Mouse (Mus musculus): ENCODE results near the gene Lca5l. TPM values are rescaled to one million over a fixed set of nuclear protein-coding genes. Genes with fewer than 3 reads are reported as not detected.

Lca5l gene
- polyA plus RNA-seq, 1 experiment from 2014 or later, result 1.6 TPM

DNA sequence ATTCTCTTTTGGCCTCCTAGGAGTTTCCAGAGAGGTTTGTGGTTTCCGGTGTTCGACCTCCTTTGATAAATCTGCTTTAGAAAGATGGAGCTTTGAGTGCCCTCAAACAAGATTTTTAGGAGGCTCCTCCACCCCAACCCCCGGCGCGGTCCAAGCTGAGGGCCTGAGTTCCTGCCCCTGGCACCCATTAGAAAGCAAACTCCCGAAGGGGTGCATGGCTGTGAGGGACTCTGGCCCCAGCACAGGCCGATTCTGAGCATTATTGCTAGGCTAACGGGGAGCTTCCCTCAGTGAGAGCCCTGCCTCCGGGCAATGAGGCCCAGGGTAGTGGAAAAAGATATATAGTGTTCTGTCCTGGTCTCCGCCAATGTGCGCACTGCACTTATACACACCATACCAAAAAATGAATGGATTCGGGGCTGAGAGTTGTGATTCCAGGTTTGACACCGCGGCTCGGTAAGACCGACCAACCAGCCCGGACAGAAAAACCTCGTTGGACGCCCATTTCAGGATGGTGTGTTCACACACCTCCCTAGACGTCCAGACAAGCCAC, 32.2 kb downstream of the Lca5l start:
- H3K4me3 ChIP-seq (replicated peaks; ENCODE audit: low read depth, low read length), result peak overlapping the region; percentile 56; the same call in 1 of the 2 replicates
- ATAC-seq (replicated peaks; ENCODE audit: low FRiP score, low read depth) (no peak), DNase-seq (ENCODE audit: low spot score) (no peak)
- H3K4me1 ChIP-seq (replicated peaks; ENCODE audit: insufficient read depth, low read length), result 0 out of 2 replicates have a peak, but pooled peaks cover 3% of the 10 kb centered on the region
- H3K27ac ChIP-seq, result peak overlapping the region; percentile 77; the same call in 1 of the 2 replicates
- no peaks in the 10 kb centered on the region for H3K27me3 ChIP-seq (ENCODE audit: insufficient read depth, low read length)
- peak overlapping the region; percentile 99 for H3K4me2 ChIP-seq (ENCODE audit: low read length)
- WGBS, result 81% methylated on average over 20 of the region's 20 CpGs
- no peak for TF ChIP-seq CTCF (IDR thresholded peaks at IDR 0.05; ENCODE audit: low read depth)
- peaks cover 5% of the 10 kb centered on the region; the same call in 1 of the 2 replicates for H3K36me3 ChIP-seq (ENCODE audit: insufficient read depth, low read length)
- H3K9me3 ChIP-seq (replicated peaks; ENCODE audit: low read length), result no peaks in the 10 kb centered on the region
- peak overlapping the region; percentile 87 for H3K9ac ChIP-seq (ENCODE audit: low read depth, low read length)

GRCm38 (mm10) chr16:96159091-96159731, 32.9 kb downstream of the Lca5l start:
- Histone ChIP-seq H3K36me3 (ENCODE audit: insufficient read depth, low read length) (peaks cover 5% of the 10 kb centered on the region; the same call in 1 of the 2 replicates), H3K9me3 (replicated peaks; ENCODE audit: low read length) (no peaks in the 10 kb centered on the region), H3K4me1 (replicated peaks; ENCODE audit: insufficient read depth, low read length) (0 out of 2 replicates have a peak, but pooled peaks cover 3% of the 10 kb centered on the region), H3K27me3 (ENCODE audit: insufficient read depth, low read length) (no peaks in the 10 kb centered on the region), H3K4me2 (ENCODE audit: low read length) (peak overlapping the region; percentile 99), H3K9ac (ENCODE audit: low read depth, low read length) (peak overlapping the region; percentile 87), H3K27ac (peak overlapping the region; percentile 77), H3K4me3 (replicated peaks; ENCODE audit: low read depth, low read length) (peak overlapping the region; percentile 56)
- TF ChIP-seq CTCF (IDR thresholded peaks at IDR 0.05; ENCODE audit: low read depth), result peak; percentile 54; the same call in 1 of the 2 replicates
- DNase-seq (ENCODE audit: low spot score) (peak; percentile 82), ATAC-seq (replicated peaks; ENCODE audit: low FRiP score, low read depth) (peak; percentile 88)
- under 1% methylated on average over 67 of the region's 67 CpGs for WGBS

DNA sequence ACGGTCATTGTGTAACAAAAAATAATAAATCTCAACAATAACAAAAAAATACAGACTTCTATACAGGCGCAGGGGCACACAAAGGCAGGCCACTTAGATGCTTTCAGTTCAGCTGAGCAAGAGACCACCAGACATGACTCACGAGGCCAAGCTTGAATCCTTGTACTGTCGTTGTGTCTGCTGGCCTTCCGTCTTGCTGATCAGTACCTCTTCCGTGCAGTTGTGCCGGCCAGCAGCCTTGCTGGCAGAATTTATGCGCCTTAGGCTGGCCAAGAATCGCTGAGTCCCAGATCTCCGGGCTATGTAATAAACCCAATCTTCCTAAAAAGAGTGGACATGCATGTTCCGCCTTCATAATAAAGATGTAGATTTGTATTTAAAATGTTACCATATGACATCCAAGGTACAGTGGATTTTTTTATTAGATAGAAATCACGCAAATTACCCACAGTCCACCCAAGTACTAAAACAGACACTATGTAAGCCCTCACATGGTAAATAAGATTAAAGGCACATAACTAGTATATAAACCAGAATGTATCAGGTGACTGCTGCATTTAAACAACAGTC, 33.5 kb downstream of the Lca5l start:
- Histone ChIP-seq H3K4me1 (replicated peaks; ENCODE audit: insufficient read depth, low read length) (0 out of 2 replicates have a peak, but pooled peaks cover 3% of the 10 kb centered on the region), H3K27ac (peak overlapping the region; percentile 77; the same call in 1 of the 2 replicates), H3K9ac (ENCODE audit: low read depth, low read length) (peak overlapping the region; percentile 87), H3K36me3 (ENCODE audit: insufficient read depth, low read length) (peaks cover 5% of the 10 kb centered on the region; the same call in 1 of the 2 replicates), H3K4me3 (replicated peaks; ENCODE audit: low read depth, low read length) (peak overlapping the region; percentile 56), H3K4me2 (ENCODE audit: low read length) (peak overlapping the region; percentile 99), H3K27me3 (ENCODE audit: insufficient read depth, low read length) (no peaks in the 10 kb centered on the region), H3K9me3 (replicated peaks; ENCODE audit: low read length) (no peaks in the 10 kb centered on the region)
- 51% methylated on average over 12 of the region's 12 CpGs for WGBS
- TF ChIP-seq CTCF (IDR thresholded peaks at IDR 0.05; ENCODE audit: low read depth), result no peak
- ATAC-seq (replicated peaks; ENCODE audit: low FRiP score, low read depth), result no peak; the same call in 1 of the 2 replicates
- DNase-seq (ENCODE audit: low spot score), result peak; percentile 18

GRCm38 (mm10) chr16:96157171-96157570, 34.9 kb downstream of the Lca5l start:
- WGBS, result 93% methylated on average over 11 of the region's 11 CpGs
- Histone ChIP-seq H3K36me3 (ENCODE audit: insufficient read depth, low read length) (peaks cover 7% of the 10 kb centered on the region; the same call in 1 of the 2 replicates), H3K9me3 (replicated peaks; ENCODE audit: low read length) (no peaks in the 10 kb centered on the region), H3K4me2 (ENCODE audit: low read length) (no peak overlapping the region), H3K27ac (no peak overlapping the region), H3K9ac (ENCODE audit: low read depth, low read length) (no peak overlapping the region), H3K4me3 (replicated peaks; ENCODE audit: low read depth, low read length) (no peak overlapping the region), H3K4me1 (replicated peaks; ENCODE audit: insufficient read depth, low read length) (0 out of 2 replicates have a peak, but pooled peaks cover 3% of the 10 kb centered on the region), H3K27me3 (ENCODE audit: insufficient read depth, low read length) (no peaks in the 10 kb centered on the region)
- DNase-seq (ENCODE audit: low spot score), result no peak
- no peak for TF ChIP-seq CTCF (IDR thresholded peaks at IDR 0.05; ENCODE audit: low read depth)
- no peak for ATAC-seq (replicated peaks; ENCODE audit: low FRiP score, low read depth)

DNA sequence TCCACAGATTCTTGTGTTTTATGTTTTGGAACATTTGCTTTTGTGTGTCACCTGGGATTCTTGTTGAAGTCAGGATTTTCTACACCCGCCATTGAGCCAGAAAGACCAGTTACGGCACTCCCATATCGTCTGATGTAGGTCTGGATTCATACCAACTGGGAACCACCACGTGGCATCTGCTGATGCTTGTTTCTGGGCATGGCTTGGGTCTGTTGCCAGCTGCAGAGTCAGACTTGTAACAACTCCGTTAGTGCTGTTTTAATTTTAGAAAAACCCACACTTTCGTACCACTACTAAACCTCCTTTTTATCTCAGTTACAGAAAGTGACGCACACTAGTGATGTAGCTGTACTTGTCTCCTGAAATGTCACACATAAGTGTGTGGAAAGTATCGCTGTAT, 36.1 kb downstream of the Lca5l start:
- H3K4me1 ChIP-seq (replicated peaks; ENCODE audit: insufficient read depth, low read length), result peaks cover 6% of the 10 kb centered on the region; the same call in 1 of the 2 replicates
- DNase-seq (ENCODE audit: low spot score) (no peak), ATAC-seq (replicated peaks; ENCODE audit: low FRiP score, low read depth) (no peak)
- no peak overlapping the region for H3K27ac ChIP-seq
- H3K4me2 ChIP-seq (ENCODE audit: low read length), result no peak overlapping the region
- TF ChIP-seq CTCF (IDR thresholded peaks at IDR 0.05; ENCODE audit: low read depth), result no peak
- H3K9me3 ChIP-seq (replicated peaks; ENCODE audit: low read length), result no peaks in the 10 kb centered on the region
- H3K9ac ChIP-seq (ENCODE audit: low read depth, low read length), result no peak overlapping the region
- peaks cover 7% of the 10 kb centered on the region; the same call in 1 of the 2 replicates for H3K36me3 ChIP-seq (ENCODE audit: insufficient read depth, low read length)
- WGBS, result 91% methylated on average over 8 of the region's 8 CpGs
- H3K4me3 ChIP-seq (replicated peaks; ENCODE audit: low read depth, low read length), result no peak overlapping the region
- no peaks in the 10 kb centered on the region for H3K27me3 ChIP-seq (ENCODE audit: insufficient read depth, low read length)

- H3K4me3 ChIP-seq (replicated peaks; ENCODE audit: low read depth, low read length), result no peak overlapping the region
These were observed 37.6 kb downstream of the Lca5l start for GRCm38 (mm10) chr16:96154476-96154875.

More at GRCm38 (mm10) chr16:96154476-96154875, 37.6 kb downstream of the Lca5l start:
- no peaks in the 10 kb centered on the region for H3K9me3 ChIP-seq (replicated peaks; ENCODE audit: low read length)
- DNase-seq (ENCODE audit: low spot score) (no peak), ATAC-seq (replicated peaks; ENCODE audit: low FRiP score, low read depth) (no peak)
- H3K9ac ChIP-seq (ENCODE audit: low read depth, low read length), result no peak overlapping the region
- peaks cover 7% of the 10 kb centered on the region; the same call in 1 of the 2 replicates for H3K36me3 ChIP-seq (ENCODE audit: insufficient read depth, low read length)
- H3K4me2 ChIP-seq (ENCODE audit: low read length), result no peak overlapping the region
- no peak overlapping the region for H3K27ac ChIP-seq
- TF ChIP-seq CTCF (IDR thresholded peaks at IDR 0.05; ENCODE audit: low read depth), result no peak
- H3K27me3 ChIP-seq (ENCODE audit: insufficient read depth, low read length), result no peaks in the 10 kb centered on the region
- WGBS, result 86% methylated on average over 2 of the region's 2 CpGs
- peaks cover 6% of the 10 kb centered on the region; the same call in 1 of the 2 replicates for H3K4me1 ChIP-seq (replicated peaks; ENCODE audit: insufficient read depth, low read length)
